Mouse (Mus musculus): ENCODE results near the gene Jkamp. TPM values are rescaled to one million over a fixed set of nuclear protein-coding genes. Genes with fewer than 3 reads are reported as not detected.

Gene Jkamp
- polyA plus RNA-seq, 1 experiment from 2014 or later, result 73.2 TPM

DNA sequence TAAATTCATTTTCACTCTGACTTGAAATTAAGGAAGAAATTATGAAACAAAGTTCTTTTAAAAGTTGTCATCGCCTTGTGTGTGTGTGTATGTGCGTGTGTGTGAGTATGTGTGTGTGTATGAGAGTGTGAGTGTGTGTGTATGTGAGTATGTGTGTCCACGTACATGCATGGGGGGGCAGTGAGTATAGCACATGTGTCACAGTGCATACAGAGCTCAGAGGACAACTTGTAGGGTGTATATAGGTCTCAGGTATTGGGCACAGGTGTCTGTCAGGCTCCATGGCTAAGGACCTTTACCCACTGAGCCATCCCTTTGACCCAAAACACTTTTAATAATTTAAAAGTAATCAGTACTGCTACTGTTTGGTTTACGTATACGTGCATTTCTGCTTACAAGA lies 18.6 kb downstream of the Jkamp start:
- no peaks in the 10 kb centered on the region for H3K9me3 ChIP-seq (ENCODE audit: low read length)
- no peak for DNase-seq (ENCODE audit: low spot score)
- TF ChIP-seq EP300 (IDR thresholded peaks at IDR 0.05) (no peak), CTCF (IDR thresholded peaks at IDR 0.05) (no peak)
- WGBS, result 84% methylated on average over 5 of the region's 5 CpGs
- H3K4me1 ChIP-seq (ENCODE audit: insufficient read depth, low read depth, low read length), result no peaks in the 10 kb centered on the region
- no peak overlapping the region for H3K4me3 ChIP-seq (ENCODE audit: low read depth, low read length)
- H3K27me3 ChIP-seq (replicated peaks; ENCODE audit: insufficient read depth, low read length), result no peaks in the 10 kb centered on the region
- H3K27ac ChIP-seq (ENCODE audit: low read length), result no peak overlapping the region
- no peak overlapping the region for H3K9ac ChIP-seq (replicated peaks; ENCODE audit: low read depth)
- ATAC-seq, result no peak
- H3K4me2 ChIP-seq (replicated peaks; ENCODE audit: low read depth, low read length), result no peak overlapping the region
- peaks cover 15% of the 10 kb centered on the region for H3K36me3 ChIP-seq (ENCODE audit: insufficient read depth, low read length)

- TF ChIP-seq CTCF (IDR thresholded peaks at IDR 0.05) (peak; percentile 90), EP300 (IDR thresholded peaks at IDR 0.05) (no peak)
- H3K9ac ChIP-seq (replicated peaks; ENCODE audit: low read depth), result no peak overlapping the region
- H3K27me3 ChIP-seq (replicated peaks; ENCODE audit: insufficient read depth, low read length), result no peaks in the 10 kb centered on the region
- 0 out of 2 replicates have a peak overlapping the region, but pooled peaks have one; percentile 9 for H3K4me2 ChIP-seq (replicated peaks; ENCODE audit: low read depth, low read length)
- ATAC-seq (peak; percentile 40), DNase-seq (ENCODE audit: low spot score) (peak; percentile 89)
- no peaks in the 10 kb centered on the region for H3K9me3 ChIP-seq (ENCODE audit: low read length)
- WGBS, result 29% methylated on average over 14 of the region's 14 CpGs
- H3K36me3 ChIP-seq (ENCODE audit: insufficient read depth, low read length), result peaks cover 14% of the 10 kb centered on the region
- H3K27ac ChIP-seq (ENCODE audit: low read length), result no peak overlapping the region
- no peak overlapping the region for H3K4me3 ChIP-seq (ENCODE audit: low read depth, low read length)
- H3K4me1 ChIP-seq (ENCODE audit: insufficient read depth, low read depth, low read length), result no peaks in the 10 kb centered on the region
These were observed 19.3 kb downstream of the Jkamp start for GRCm38 (mm10) chr12:72104525-72105281.

- Histone ChIP-seq H3K4me1 (ENCODE audit: insufficient read depth, low read depth, low read length) (no peaks in the 10 kb centered on the region), H3K36me3 (ENCODE audit: insufficient read depth, low read length) (no peaks in the 10 kb centered on the region), H3K4me3 (ENCODE audit: low read depth, low read length) (no peak overlapping the region), H3K27me3 (replicated peaks; ENCODE audit: insufficient read depth, low read length) (no peaks in the 10 kb centered on the region), H3K4me2 (replicated peaks; ENCODE audit: low read depth, low read length) (no peak overlapping the region), H3K9me3 (ENCODE audit: low read length) (no peaks in the 10 kb centered on the region), H3K9ac (replicated peaks; ENCODE audit: low read depth) (no peak overlapping the region), H3K27ac (ENCODE audit: low read length) (no peak overlapping the region)
- TF ChIP-seq EP300 (IDR thresholded peaks at IDR 0.05) (no peak), CTCF (IDR thresholded peaks at IDR 0.05) (no peak)
- ATAC-seq (no peak), DNase-seq (ENCODE audit: low spot score) (no peak)
- 67% methylated on average over 6 of the region's 6 CpGs for WGBS
These were observed 29.7 kb downstream of the Jkamp start for GRCm38 (mm10) chr12:72115126-72115525.

DNA sequence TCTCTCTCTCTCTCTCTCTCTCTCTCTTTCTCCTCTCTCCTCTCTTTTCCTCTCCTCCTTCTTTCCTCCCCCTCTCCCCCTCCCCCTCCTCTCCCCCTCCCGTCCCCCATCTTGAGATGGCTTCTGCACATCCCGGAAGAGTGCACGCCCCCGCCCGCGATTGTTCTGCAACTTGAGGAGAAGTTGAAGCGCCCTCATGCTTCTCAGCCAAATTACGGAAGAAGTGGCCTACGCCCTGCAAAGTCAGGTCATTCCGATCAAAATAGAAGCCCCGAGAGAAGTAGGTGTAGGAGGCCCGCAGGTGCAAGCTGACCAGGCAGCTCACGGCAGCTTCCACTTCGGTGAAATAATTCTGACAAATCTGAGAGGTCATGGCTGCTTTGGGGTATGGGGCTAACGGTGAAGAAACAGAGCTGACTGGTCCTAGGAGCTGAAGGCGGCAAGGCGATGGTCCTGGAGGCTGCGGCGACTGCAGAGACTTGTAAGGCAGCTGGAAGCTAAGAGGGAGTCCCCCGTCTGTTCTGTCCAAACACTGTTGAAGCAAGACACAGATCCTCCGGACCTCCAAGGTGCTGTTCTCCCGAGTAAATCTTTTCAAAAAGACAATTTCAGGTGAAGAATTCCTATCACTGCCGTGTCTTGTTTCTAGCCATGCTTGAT lies 30.4 kb downstream of the Jkamp start:
- Histone ChIP-seq H3K4me3 (ENCODE audit: low read depth, low read length) (no peak overlapping the region), H3K4me1 (ENCODE audit: insufficient read depth, low read depth, low read length) (no peaks in the 10 kb centered on the region), H3K4me2 (replicated peaks; ENCODE audit: low read depth, low read length) (no peak overlapping the region), H3K27me3 (replicated peaks; ENCODE audit: insufficient read depth, low read length) (no peaks in the 10 kb centered on the region), H3K36me3 (ENCODE audit: insufficient read depth, low read length) (no peaks in the 10 kb centered on the region), H3K9me3 (ENCODE audit: low read length) (no peaks in the 10 kb centered on the region), H3K27ac (ENCODE audit: low read length) (no peak overlapping the region), H3K9ac (replicated peaks; ENCODE audit: low read depth) (no peak overlapping the region)
- WGBS, result 69% methylated on average over 20 of the region's 23 CpGs
- DNase-seq (ENCODE audit: low spot score) (no peak), ATAC-seq (no peak)
- TF ChIP-seq EP300 (IDR thresholded peaks at IDR 0.05) (no peak), CTCF (IDR thresholded peaks at IDR 0.05) (no peak)

- H3K4me2 ChIP-seq (replicated peaks; ENCODE audit: low read depth, low read length), result no peak overlapping the region
- H3K36me3 ChIP-seq (ENCODE audit: insufficient read depth, low read length), result no peaks in the 10 kb centered on the region
- 88% methylated on average over 10 of the region's 10 CpGs for WGBS
- no peaks in the 10 kb centered on the region for H3K4me1 ChIP-seq (ENCODE audit: insufficient read depth, low read depth, low read length)
- no peaks in the 10 kb centered on the region for H3K27me3 ChIP-seq (replicated peaks; ENCODE audit: insufficient read depth, low read length)
- no peak overlapping the region for H3K4me3 ChIP-seq (ENCODE audit: low read depth, low read length)
- DNase-seq (ENCODE audit: low spot score) (no peak), ATAC-seq (no peak)
- H3K27ac ChIP-seq (ENCODE audit: low read length), result no peak overlapping the region
- H3K9me3 ChIP-seq (ENCODE audit: low read length), result no peaks in the 10 kb centered on the region
- H3K9ac ChIP-seq (replicated peaks; ENCODE audit: low read depth), result no peak overlapping the region
- TF ChIP-seq CTCF (IDR thresholded peaks at IDR 0.05) (no peak), EP300 (IDR thresholded peaks at IDR 0.05) (no peak)
These were observed 43.8 kb downstream of the Jkamp start for GRCm38 (mm10) chr12:72129203-72129602.

DNA sequence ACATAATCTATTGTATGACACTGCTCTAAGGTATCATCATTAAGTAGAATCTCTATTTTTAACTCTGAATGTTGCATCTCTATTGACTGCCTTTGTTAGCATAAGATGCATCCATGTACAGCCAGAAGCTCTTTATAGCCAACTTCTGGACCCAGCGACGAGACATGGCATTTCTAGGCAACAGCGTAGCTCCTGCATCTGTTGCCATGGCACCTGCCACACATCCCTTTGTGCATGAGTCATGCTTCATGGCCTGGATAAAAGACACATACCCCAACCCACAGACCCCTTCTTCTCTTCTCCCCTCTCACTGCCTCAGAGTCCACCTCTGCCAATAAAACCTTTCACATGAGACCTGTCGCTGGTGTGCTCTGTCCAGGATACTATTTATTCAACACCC lies 65.4 kb downstream of the Jkamp start:
- TF ChIP-seq CTCF (IDR thresholded peaks at IDR 0.05), result no peak
- no peak for TF ChIP-seq EP300 (IDR thresholded peaks at IDR 0.05)
- no peak overlapping the region for H3K27ac ChIP-seq (ENCODE audit: low read length)
- no peak overlapping the region for H3K4me3 ChIP-seq (ENCODE audit: low read depth, low read length)
- no peaks in the 10 kb centered on the region for H3K36me3 ChIP-seq (ENCODE audit: insufficient read depth, low read length)
- no peaks in the 10 kb centered on the region for H3K4me1 ChIP-seq (ENCODE audit: insufficient read depth, low read depth, low read length)
- no peaks in the 10 kb centered on the region for H3K9me3 ChIP-seq (ENCODE audit: low read length)
- 78% methylated on average over 4 of the region's 4 CpGs for WGBS
- no peak overlapping the region for H3K9ac ChIP-seq (replicated peaks; ENCODE audit: low read depth)
- H3K27me3 ChIP-seq (replicated peaks; ENCODE audit: insufficient read depth, low read length), result no peaks in the 10 kb centered on the region
- ATAC-seq (no peak), DNase-seq (ENCODE audit: low spot score) (no peak)
- H3K4me2 ChIP-seq (replicated peaks; ENCODE audit: low read depth, low read length), result no peak overlapping the region

Small RNA genes within 50 kb of the gene (microRNA-seq; reads per million reads assigned to microRNA genes)
- not detected for gene Gm24466

Other genes with a start within 250 kb of the Jkamp start
- gene Gpr135, start 14.5 kb upstream of the Jkamp start, polyA plus RNA-seq (2015; fragmentation: Nextera tagmentation; extraction: Ambion mirVana), result 0.49 and 0.55 TPM in 2 replicates
- gene L3hypdh, start 150 bp upstream of the Jkamp start, polyA plus RNA-seq (2015; fragmentation: Nextera tagmentation; extraction: Ambion mirVana), result 10.7 and 11.7 TPM in 2 replicates
- not detected in 2 replicates for gene Ccdc175, start 99.4 kb downstream of the Jkamp start, polyA plus RNA-seq (2015; fragmentation: Nextera tagmentation; extraction: Ambion mirVana)

All from lung, postnatal 0 days (tissue).